Mouse (Mus musculus) brain, embryonic 14.5 days (tissue): ENCODE measurements around the gene Btbd11. TPM values are rescaled to one million over a fixed set of nuclear protein-coding genes. Genes with fewer than 3 reads are reported as not detected.

Experiments used
- DNase-seq: peaks from one replicate; pipeline ENCODE4 v3.0.0-alpha.2; 2011; ENCODE audit warnings: low read depth
- CTCF ChIP-seq: fragments of 200-500 bp; IDR thresholded peaks from 2 replicates; pipeline ENCODE4 v1.5.1; 2012; ENCODE audit warnings: inconsistent platforms, mild to moderate bottlenecking, moderate library complexity, borderline replicate concordance; ENCODE audit not compliant: insufficient read depth, insufficient read length; ENCODE audit errors: extremely low read depth
- POLR2A ChIP-seq: fragments of 200-500 bp; IDR thresholded peaks from 2 replicates; pipeline ENCODE4 v1.6.1; 2012; ENCODE audit warnings: mild to moderate bottlenecking, inconsistent platforms, borderline replicate concordance; ENCODE audit not compliant: poor library complexity, insufficient read depth, insufficient read length, severe bottlenecking; ENCODE audit errors: extremely low read depth
- polyA plus RNA-seq: library from polyadenylated mRNA; depleted of rRNA; stranded (reverse); fragments of >200 nt; gene quantifications from 2 replicates; pipeline ENCODE4 v1.2.3, GENCODE M21; 2012

Gene Btbd11
- polyA plus RNA-seq, 1 experiment = 24.5 TPM

DNA sequence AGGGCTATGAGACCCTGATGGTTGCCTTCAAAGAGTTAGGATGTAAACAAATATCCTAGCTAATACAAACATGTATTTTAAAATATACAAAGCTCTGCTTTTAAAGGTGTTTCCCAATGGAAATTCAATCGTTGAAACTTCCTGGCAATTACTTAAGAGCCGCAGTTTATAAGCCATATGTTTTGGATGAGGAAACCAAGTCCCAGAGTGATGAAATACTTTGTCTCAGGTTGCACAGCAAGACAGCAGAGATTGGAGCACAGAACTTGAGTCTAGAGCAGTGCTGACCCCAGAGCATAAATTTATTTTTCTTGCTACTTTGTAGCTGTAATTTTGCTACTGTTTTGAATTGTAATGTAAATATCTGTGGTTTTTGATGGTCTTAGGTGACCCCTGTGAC lies 110.4 kb downstream of the Btbd11 start:
- no peak for TF ChIP-seq POLR2A
- no peak for TF ChIP-seq CTCF

GRCm38 (mm10) chr10:85497931-85498330 lies 111.3 kb downstream of the Btbd11 start:
- TF ChIP-seq CTCF = no peak
- TF ChIP-seq POLR2A = no peak
- no peak for DNase-seq

More for the DNA sequence above, 110.4 kb downstream of the Btbd11 start:
- DNase-seq = no peak

- TF ChIP-seq CTCF (no peak), POLR2A (no peak)
- DNase-seq = no peak
These were observed 114.0 kb downstream of the Btbd11 start for GRCm38 (mm10) chr10:85500573-85501155.

DNA sequence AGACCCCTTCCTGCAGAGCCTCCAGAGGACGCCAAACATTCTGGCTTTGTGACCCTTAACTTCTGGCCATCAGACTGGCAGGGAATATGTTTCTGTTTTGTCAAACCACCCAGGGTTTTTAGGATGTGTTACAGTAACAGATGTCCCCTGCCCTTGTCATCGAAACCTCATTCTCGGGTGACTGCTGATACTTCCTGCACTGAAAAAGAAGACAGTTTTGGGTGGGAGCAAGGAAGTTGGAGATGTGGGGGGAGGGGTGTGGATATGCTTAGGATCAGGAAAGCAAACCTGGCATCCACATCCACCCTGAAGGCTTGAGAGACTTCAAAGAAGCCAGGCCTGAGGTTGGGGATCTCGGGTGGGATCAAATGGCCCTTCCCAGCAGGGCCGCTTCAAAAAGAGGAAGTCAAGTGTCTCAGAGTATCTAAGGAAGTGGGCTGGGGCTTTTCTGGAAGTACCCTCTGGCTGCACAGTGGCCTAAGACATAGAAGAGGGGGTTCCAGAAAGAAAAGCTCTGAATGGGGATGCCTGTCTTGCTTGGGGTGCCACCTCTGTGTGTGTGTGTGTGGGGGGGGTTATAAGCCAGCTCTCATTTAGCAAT lies 115.5 kb downstream of the Btbd11 start:
- DNase-seq = no peak
- TF ChIP-seq CTCF (no peak), POLR2A (no peak)

- TF ChIP-seq POLR2A (no peak), CTCF (no peak)
- no peak for DNase-seq
These were observed 116.0 kb downstream of the Btbd11 start for GRCm38 (mm10) chr10:85502656-85503055.

DNA sequence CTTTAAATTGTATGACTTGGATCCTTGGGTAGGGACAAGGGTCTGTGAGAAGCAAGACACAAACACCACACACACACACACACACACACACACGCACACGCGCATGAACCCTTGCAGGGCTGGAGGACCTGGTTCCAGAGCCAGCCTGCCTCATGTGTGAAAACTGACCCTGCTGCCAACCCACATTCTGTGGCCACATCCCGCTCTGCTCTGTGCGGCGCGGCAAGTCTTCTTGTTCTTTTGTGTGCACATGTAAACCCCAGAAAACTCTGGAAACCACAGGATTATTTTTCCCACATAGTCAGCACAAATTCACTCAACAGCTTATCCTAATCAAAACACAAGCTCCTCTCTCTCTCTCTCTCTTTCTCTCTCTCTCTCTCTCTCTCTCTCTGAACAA lies 116.8 kb downstream of the Btbd11 start:
- no peak for DNase-seq
- TF ChIP-seq POLR2A (no peak), CTCF (no peak)

- TF ChIP-seq POLR2A (no peak), CTCF (no peak)
These were observed 120.8 kb downstream of the Btbd11 start for GRCm38 (mm10) chr10:85507270-85508050.

DNA sequence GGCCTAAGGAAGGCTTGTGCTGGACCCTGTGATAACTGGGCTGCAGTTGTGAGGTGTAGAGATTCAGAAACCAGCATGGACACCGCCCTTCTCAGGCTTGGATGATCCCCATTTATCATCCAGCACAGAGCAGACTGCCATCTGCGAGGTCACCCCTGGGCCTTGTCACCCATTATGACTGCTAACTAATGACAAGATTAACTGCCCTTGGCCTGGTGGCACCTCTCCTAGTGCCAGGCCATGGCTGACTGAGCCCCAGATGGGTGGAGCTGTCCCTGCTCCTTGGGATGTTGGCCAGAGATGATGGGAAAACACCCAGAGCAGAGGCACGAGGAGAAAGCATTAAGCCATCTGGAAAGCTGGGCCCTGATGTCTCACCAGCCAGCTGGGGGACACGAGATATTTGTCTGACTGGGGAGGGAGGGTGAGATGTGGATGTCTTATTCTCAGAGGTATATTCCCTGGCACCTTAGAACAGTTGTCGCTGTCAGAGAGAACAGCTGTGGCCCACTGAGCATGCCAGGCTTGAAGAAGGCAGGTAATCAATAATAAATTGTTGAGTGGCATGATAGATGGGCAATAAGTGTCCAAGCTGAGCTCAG lies 121.7 kb downstream of the Btbd11 start:
- TF ChIP-seq CTCF = no peak
- no peak for TF ChIP-seq POLR2A
- DNase-seq = no peak

More at GRCm38 (mm10) chr10:85507270-85508050, 120.8 kb downstream of the Btbd11 start:
- DNase-seq = no peak

- no peak for DNase-seq
- TF ChIP-seq POLR2A (no peak), CTCF (no peak)
These were observed 122.4 kb downstream of the Btbd11 start for GRCm38 (mm10) chr10:85509000-85509399.

DNA sequence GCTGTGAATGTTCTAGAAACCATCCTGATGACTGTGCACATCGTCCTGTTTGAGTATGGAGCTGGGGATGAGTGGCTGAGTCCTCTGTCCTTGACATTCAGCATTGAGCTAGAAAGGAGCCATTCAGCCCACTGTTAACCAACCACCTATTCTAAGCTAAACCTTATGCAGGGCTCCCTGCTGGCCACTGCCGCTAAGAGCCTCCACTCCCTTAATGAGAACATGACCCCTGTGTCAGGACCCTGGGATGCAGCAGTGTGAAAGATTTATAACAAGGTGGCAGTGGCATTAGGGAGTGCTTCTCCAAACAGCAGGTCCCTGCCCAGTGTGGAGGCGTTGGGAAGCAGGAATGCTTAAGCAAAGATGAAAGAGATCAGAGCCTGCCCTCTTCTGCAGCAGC lies 123.7 kb downstream of the Btbd11 start:
- no peak for TF ChIP-seq POLR2A
- TF ChIP-seq CTCF = no peak
- no peak for DNase-seq

- no peak for TF ChIP-seq CTCF
- no peak for DNase-seq
These were observed 126.2 kb downstream of the Btbd11 start for GRCm38 (mm10) chr10:85512808-85513207.
